Mouse (Mus musculus): Measurements from ENCODE around the gene Elovl5. TPM values are rescaled to one million over a fixed set of nuclear protein-coding genes. Genes with fewer than 3 reads are reported as not detected.

The Elovl5 gene
- polyA plus RNA-seq, 1 experiment from 2014 or later, result 91.1 TPM

GRCm38 (mm10) chr9:77918961-77919670 is 2.0 kb downstream of the Elovl5 start:
- H3K4me3 ChIP-seq, result no peak overlapping the region
- H3K4me1 ChIP-seq, result peaks cover 36% of the 10 kb centered on the region
- H3K27ac ChIP-seq, result no peak overlapping the region
- peaks cover 6% of the 10 kb centered on the region; the same call in 1 of the 2 replicates for H3K36me3 ChIP-seq
- H3K9me3 ChIP-seq (replicated peaks), result no peaks in the 10 kb centered on the region
- WGBS, result 81% methylated on average over 5 of the region's 5 CpGs
- H3K27me3 ChIP-seq (ENCODE audit: low read depth, poor library complexity, severe bottlenecking), result no peaks in the 10 kb centered on the region
- no peak for DNase-seq (ENCODE audit: low spot score)

- H3K27ac ChIP-seq, result no peak overlapping the region
- H3K36me3 ChIP-seq, result peaks cover 6% of the 10 kb centered on the region; the same call in 1 of the 2 replicates
- H3K27me3 ChIP-seq (ENCODE audit: low read depth, poor library complexity, severe bottlenecking), result no peaks in the 10 kb centered on the region
- no peaks in the 10 kb centered on the region for H3K9me3 ChIP-seq (replicated peaks)
- WGBS, result 86% methylated on average over 3 of the region's 3 CpGs
- peaks cover 40% of the 10 kb centered on the region for H3K4me1 ChIP-seq
- no peak for DNase-seq (ENCODE audit: low spot score)
- H3K4me3 ChIP-seq, result no peak overlapping the region
Measured at GRCm38 (mm10) chr9:77920481-77920880, 3.3 kb downstream of the Elovl5 start.

- Histone ChIP-seq H3K27ac (no peak overlapping the region), H3K27me3 (ENCODE audit: low read depth, poor library complexity, severe bottlenecking) (no peaks in the 10 kb centered on the region), H3K36me3 (peaks cover 6% of the 10 kb centered on the region; the same call in 1 of the 2 replicates), H3K4me3 (no peak overlapping the region), H3K9me3 (replicated peaks) (no peaks in the 10 kb centered on the region), H3K4me1 (peaks cover 37% of the 10 kb centered on the region)
- DNase-seq (ENCODE audit: low spot score), result no peak
- 85% methylated on average over 16 of the region's 18 CpGs for WGBS
Measured at GRCm38 (mm10) chr9:77921366-77922260, 4.4 kb downstream of the Elovl5 start.

GRCm38 (mm10) chr9:77923774-77924173 is 6.6 kb downstream of the Elovl5 start:
- 92% methylated on average over 8 of the region's 8 CpGs for WGBS
- no peaks in the 10 kb centered on the region for H3K27me3 ChIP-seq (ENCODE audit: low read depth, poor library complexity, severe bottlenecking)
- no peak overlapping the region for H3K4me3 ChIP-seq
- H3K27ac ChIP-seq, result peak overlapping the region; percentile 47; the same call in 1 of the 2 replicates
- no peak for DNase-seq (ENCODE audit: low spot score)
- peaks cover 6% of the 10 kb centered on the region; the same call in 1 of the 2 replicates for H3K36me3 ChIP-seq
- peaks cover 33% of the 10 kb centered on the region for H3K4me1 ChIP-seq
- no peaks in the 10 kb centered on the region for H3K9me3 ChIP-seq (replicated peaks)

GRCm38 (mm10) chr9:77924199-77924598 is 7.0 kb downstream of the Elovl5 start:
- 91% methylated on average over 11 of the region's 11 CpGs for WGBS
- Histone ChIP-seq H3K9me3 (replicated peaks) (no peaks in the 10 kb centered on the region), H3K27me3 (ENCODE audit: low read depth, poor library complexity, severe bottlenecking) (no peaks in the 10 kb centered on the region), H3K4me1 (peaks cover 30% of the 10 kb centered on the region), H3K27ac (peak overlapping the region; percentile 47; the same call in 1 of the 2 replicates), H3K36me3 (peaks cover 5% of the 10 kb centered on the region; the same call in 1 of the 2 replicates), H3K4me3 (no peak overlapping the region)
- no peak for DNase-seq (ENCODE audit: low spot score)

GRCm38 (mm10) chr9:77926151-77926550 is 9.0 kb downstream of the Elovl5 start:
- Histone ChIP-seq H3K27ac (no peak overlapping the region), H3K4me3 (no peak overlapping the region), H3K27me3 (ENCODE audit: low read depth, poor library complexity, severe bottlenecking) (no peaks in the 10 kb centered on the region), H3K9me3 (replicated peaks) (no peaks in the 10 kb centered on the region), H3K4me1 (peaks cover 34% of the 10 kb centered on the region), H3K36me3 (no peaks in the 10 kb centered on the region)
- no peak for DNase-seq (ENCODE audit: low spot score)
- WGBS, result 89% methylated on average over 8 of the region's 8 CpGs

GRCm38 (mm10) chr9:77926911-77927310 is 9.7 kb downstream of the Elovl5 start:
- Histone ChIP-seq H3K27me3 (ENCODE audit: low read depth, poor library complexity, severe bottlenecking) (no peaks in the 10 kb centered on the region), H3K9me3 (replicated peaks) (no peaks in the 10 kb centered on the region), H3K4me1 (peaks cover 41% of the 10 kb centered on the region), H3K27ac (no peak overlapping the region), H3K36me3 (no peaks in the 10 kb centered on the region), H3K4me3 (no peak overlapping the region)
- WGBS, result 93% methylated on average over 5 of the region's 5 CpGs
- no peak for DNase-seq (ENCODE audit: low spot score)

GRCm38 (mm10) chr9:77927431-77927830 is 10.3 kb downstream of the Elovl5 start:
- Histone ChIP-seq H3K4me3 (no peak overlapping the region), H3K36me3 (no peaks in the 10 kb centered on the region), H3K27me3 (ENCODE audit: low read depth, poor library complexity, severe bottlenecking) (no peaks in the 10 kb centered on the region), H3K27ac (no peak overlapping the region), H3K4me1 (peaks cover 39% of the 10 kb centered on the region), H3K9me3 (replicated peaks) (no peaks in the 10 kb centered on the region)
- no peak for DNase-seq (ENCODE audit: low spot score)
- 66% methylated on average over 6 of the region's 6 CpGs for WGBS

- peaks cover 37% of the 10 kb centered on the region for H3K4me1 ChIP-seq
- H3K4me3 ChIP-seq, result no peak overlapping the region
- H3K36me3 ChIP-seq, result no peaks in the 10 kb centered on the region
- no peaks in the 10 kb centered on the region for H3K9me3 ChIP-seq (replicated peaks)
- H3K27ac ChIP-seq, result no peak overlapping the region
- DNase-seq (ENCODE audit: low spot score), result no peak
- H3K27me3 ChIP-seq (ENCODE audit: low read depth, poor library complexity, severe bottlenecking), result no peaks in the 10 kb centered on the region
- WGBS, result 86% methylated on average over 4 of the region's 4 CpGs
Measured at GRCm38 (mm10) chr9:77928769-77929168, 11.6 kb downstream of the Elovl5 start.

- DNase-seq (ENCODE audit: low spot score), result no peak
- Histone ChIP-seq H3K4me3 (no peak overlapping the region), H3K36me3 (peaks cover under 1% of the 10 kb centered on the region), H3K4me1 (peaks cover 32% of the 10 kb centered on the region), H3K27me3 (ENCODE audit: low read depth, poor library complexity, severe bottlenecking) (no peaks in the 10 kb centered on the region), H3K27ac (no peak overlapping the region), H3K9me3 (replicated peaks) (no peaks in the 10 kb centered on the region)
- 84% methylated on average over 5 of the region's 5 CpGs for WGBS
Measured at GRCm38 (mm10) chr9:77929296-77929695, 12.1 kb downstream of the Elovl5 start.

GRCm38 (mm10) chr9:77930036-77930859 is 13.1 kb downstream of the Elovl5 start:
- Histone ChIP-seq H3K27ac (no peak overlapping the region), H3K4me1 (peaks cover 29% of the 10 kb centered on the region)
- 79% methylated on average over 10 of the region's 10 CpGs for WGBS

GRCm38 (mm10) chr9:77930860-77931184 is 13.7 kb downstream of the Elovl5 start:
- DNase-seq (ENCODE audit: low spot score), result no peak
- no peak overlapping the region for H3K4me3 ChIP-seq
- no peak overlapping the region for H3K27ac ChIP-seq
- peaks cover 4% of the 10 kb centered on the region for H3K36me3 ChIP-seq
- 75% methylated on average over 4 of the region's 4 CpGs for WGBS
- peaks cover 29% of the 10 kb centered on the region for H3K4me1 ChIP-seq
- H3K9me3 ChIP-seq (replicated peaks), result no peaks in the 10 kb centered on the region
- H3K27me3 ChIP-seq (ENCODE audit: low read depth, poor library complexity, severe bottlenecking), result no peaks in the 10 kb centered on the region

More at GRCm38 (mm10) chr9:77930036-77930859, 13.1 kb downstream of the Elovl5 start:
- peaks cover 4% of the 10 kb centered on the region for H3K36me3 ChIP-seq
- DNase-seq (ENCODE audit: low spot score), result no peak
- H3K9me3 ChIP-seq (replicated peaks), result no peaks in the 10 kb centered on the region
- no peaks in the 10 kb centered on the region for H3K27me3 ChIP-seq (ENCODE audit: low read depth, poor library complexity, severe bottlenecking)
- no peak overlapping the region for H3K4me3 ChIP-seq
